ENCODE assay signal across 25 mouse cellular contexts in the genomic region with DNA sequence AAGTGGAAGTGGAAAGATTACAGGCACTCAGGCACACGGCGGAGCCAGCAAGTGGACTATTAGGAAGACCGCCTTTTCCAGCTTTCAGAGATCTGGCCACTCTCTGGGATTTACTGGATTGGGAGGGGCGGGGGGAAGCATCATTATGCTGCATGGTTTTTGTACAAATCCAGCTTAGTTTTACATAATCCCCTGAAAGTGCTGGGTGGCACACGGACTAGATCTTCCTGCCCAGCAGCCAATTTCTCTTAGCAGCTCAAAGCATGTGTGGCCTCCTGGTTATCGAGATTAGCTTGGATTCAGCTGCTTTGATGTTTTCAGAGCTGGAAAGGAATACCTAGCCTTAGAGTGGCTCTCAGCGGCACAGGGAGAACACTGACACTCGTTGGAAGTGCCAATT. TPM values are rescaled to one million over a fixed set of nuclear protein-coding genes. Genes with fewer than 3 reads are reported as not detected.
DNase-seq lines count a peak whose midpoint lies in the region; ATAC-seq and TF ChIP-seq lines count a peak whose summit lies in the region.
"Had no signal": no experiment of that assay in that cellular context is flagged by ENCODE, and none has a peak within 500 bp of the region (broad histone marks: within the 10 kb centered on the region; RNA-seq: fewer than 3 reads in every experiment).

No protein-coding gene starts in this region.

- TF ChIP-seq CTCF in left cerebral cortex, adult 2 months (IDR thresholded peaks at IDR 0.05), result no peak
- TF ChIP-seq CTCF in midbrain, postnatal 0 days (IDR thresholded peaks at IDR 0.05), result no peak

- no peak overlapping the region for H3K27ac ChIP-seq in forebrain, embryonic 11.5 days (ENCODE audit: low read depth, low read length)
- no peak overlapping the region for H3K27ac ChIP-seq in forebrain, embryonic 10.5 days
- H3K27ac ChIP-seq in left cerebral cortex, adult 2 months, result peak overlapping the region; percentile 10; the same call in 1 of the 2 replicates
- H3K27ac ChIP-seq in midbrain, postnatal 0 days (ENCODE audit: low read depth, low read length), result no peak overlapping the region
- H3K27ac ChIP-seq: embryonic facial prominence, embryonic 13.5 days; gastrocnemius, adult 2 months; heart, embryonic 13.5 days; hindbrain, embryonic 12.5 days had no signal

- H3K36me3 ChIP-seq in forebrain, embryonic 11.5 days (ENCODE audit: control insufficient read depth, insufficient read depth, low read length), result no peaks in the 10 kb centered on the region
- no peaks in the 10 kb centered on the region for H3K36me3 ChIP-seq in forebrain, embryonic 10.5 days (replicated peaks)
- H3K36me3 ChIP-seq in midbrain, postnatal 0 days (ENCODE audit: insufficient read depth, low read length), result no peaks in the 10 kb centered on the region
- H3K36me3 ChIP-seq: embryonic facial prominence, embryonic 13.5 days; G1E; hindbrain, embryonic 12.5 days had no signal

- H3K4me1 ChIP-seq in forebrain, embryonic 11.5 days (replicated peaks; ENCODE audit: control insufficient read depth, insufficient read depth, low read length), result no peaks in the 10 kb centered on the region
- peaks cover 9% of the 10 kb centered on the region; the same call in 1 of the 2 replicates for H3K4me1 ChIP-seq in forebrain, embryonic 10.5 days
- H3K4me1 ChIP-seq in midbrain, postnatal 0 days (ENCODE audit: insufficient read depth, low read length), result no peaks in the 10 kb centered on the region
- H3K4me1 ChIP-seq: embryonic facial prominence, embryonic 13.5 days; hindbrain, embryonic 12.5 days had no signal

- H3K27me3 ChIP-seq in forebrain, embryonic 11.5 days (ENCODE audit: control insufficient read depth, insufficient read depth, low read length), result no peaks in the 10 kb centered on the region
- no peaks in the 10 kb centered on the region for H3K27me3 ChIP-seq in forebrain, embryonic 10.5 days (ENCODE audit: poor library complexity, severe bottlenecking)
- H3K27me3 ChIP-seq in midbrain, postnatal 0 days (ENCODE audit: insufficient read depth, low read length), result no peaks in the 10 kb centered on the region
- H3K27me3 ChIP-seq: embryonic facial prominence, embryonic 13.5 days; heart, embryonic 13.5 days; hindbrain, embryonic 12.5 days had no signal

- no peak overlapping the region for H3K9ac ChIP-seq in forebrain, embryonic 11.5 days (ENCODE audit: low read length)
- no peak overlapping the region for H3K9ac ChIP-seq in midbrain, postnatal 0 days (replicated peaks; ENCODE audit: low read length, poor library complexity, severe bottlenecking)
- H3K9ac ChIP-seq: embryonic facial prominence, embryonic 13.5 days; heart, embryonic 13.5 days; hindbrain, embryonic 12.5 days had no signal

- no peak for ATAC-seq in forebrain, embryonic 11.5 days (replicated peaks; ENCODE audit: low FRiP score)
- ATAC-seq in midbrain, postnatal 0 days (ENCODE audit: low FRiP score), result 0 out of 2 replicates have a peak, but pooled peaks have one; percentile 13
- no peak for ATAC-seq in megakaryocyte progenitor cell, adult 5-6 weeks (replicated peaks; ENCODE audit: poor library complexity)
- ATAC-seq: CD4-positive, CD25-positive, alpha-beta regulatory T cell, adult 4 months; forebrain, embryonic 16.5 days; hindbrain, embryonic 16.5 days; inflammation-experienced regulatory T-cells, adult 6 months had no signal

- no peak overlapping the region for H3K4me3 ChIP-seq in forebrain, embryonic 11.5 days (ENCODE audit: low read depth, low read length)
- H3K4me3 ChIP-seq in forebrain, embryonic 10.5 days, result no peak overlapping the region
- no peak overlapping the region for H3K4me3 ChIP-seq in left cerebral cortex, adult 2 months
- H3K4me3 ChIP-seq in midbrain, postnatal 0 days (ENCODE audit: low read depth, low read length), result no peak overlapping the region
- H3K4me3 ChIP-seq: embryonic facial prominence, embryonic 13.5 days; gastrocnemius, adult 2 months; heart, embryonic 13.5 days; hindbrain, embryonic 12.5 days had no signal

- no peak overlapping the region for H3K4me2 ChIP-seq in forebrain, embryonic 11.5 days (ENCODE audit: low read depth, low read length, severe bottlenecking)
- H3K4me2 ChIP-seq in midbrain, postnatal 0 days (ENCODE audit: low read depth, low read length, poor library complexity, severe bottlenecking), result no peak overlapping the region
- H3K4me2 ChIP-seq: embryonic facial prominence, embryonic 13.5 days; heart, embryonic 13.5 days; hindbrain, embryonic 12.5 days had no signal

- WGBS in forebrain, embryonic 11.5 days, result 55% methylated on average over 8 of the region's 8 CpGs
- 57% methylated on average over 8 of the region's 8 CpGs for WGBS in forebrain, embryonic 10.5 days
- 39% methylated on average over 8 of the region's 8 CpGs for WGBS in midbrain, postnatal 0 days

- peak; percentile 44 for DNase-seq in forebrain, embryonic 11.5 days (ENCODE audit: low spot score)
- DNase-seq in forebrain, embryonic 10.5 days (ENCODE audit: extremely low spot score, low spot score), result no peak
- no peak for DNase-seq in left cerebral cortex, adult 2 months (ENCODE audit: extremely low spot score in 1 of 2, low spot score in 2 of 2)
- DNase-seq in left cerebral cortex, postnatal 25 days (ENCODE audit: low spot score in 2 of 2), result no peak
- DNase-seq in brain, adult 2 months (ENCODE audit: low read depth, low spot score), result peak; percentile 33
- no peak for DNase-seq in midbrain, postnatal 0 days (ENCODE audit: low spot score)
- DNase-seq in adrenal gland, postnatal 4 days (ENCODE audit: low spot score in 2 of 2), result no peak
- DNase-seq: adrenal gland, adult 8-10 months; B cell, adult 2 months; cerebellum, adult 18-20 months; cerebellum, adult 9-11 months; cerebellum, postnatal 36 days; gastrocnemius, adult 2 months; heart, postnatal 36 days had no signal

- intact Hi-C loops in left cerebral cortex, adult 2 months (cut with DNase I), result no loop called here
- intact Hi-C loops in left cerebral cortex, postnatal 25 days (cut with DNase I), result no loop called here

- no peaks in the 10 kb centered on the region for H3K9me3 ChIP-seq in forebrain, embryonic 11.5 days (ENCODE audit: control insufficient read depth, low read length)
- no peaks in the 10 kb centered on the region for H3K9me3 ChIP-seq in forebrain, embryonic 10.5 days
- no peaks in the 10 kb centered on the region for H3K9me3 ChIP-seq in midbrain, postnatal 0 days (ENCODE audit: low read length)
- H3K9me3 ChIP-seq: embryonic facial prominence, embryonic 13.5 days; G1E; heart, embryonic 13.5 days; hindbrain, embryonic 12.5 days had no signal

RNA-seq across cellular contexts. Expression of a gene that starts 34.5 kb away (rescaled TPM):
- polyA plus RNA-seq in forebrain, embryonic 11.5 days (2014; fragmentation: Nextera tagmentation; extraction: Ambion mirVana), result 1.6 and 3.2 TPM in 2 replicates
- polyA plus RNA-seq in forebrain, embryonic 10.5 days (2016; fragmentation: Nextera tagmentation; extraction: Ambion mirVana), result 1.5 and 1.9 TPM in 2 replicates
- total RNA-seq in left cerebral cortex, adult 2 months (2021), result not detected
- not detected for total RNA-seq in left cerebral cortex, postnatal 25 days (2021)
- not detected in 2 replicates for total RNA-seq in midbrain, postnatal 0 days (2014; rRNA removed)
- 0.42 TPM in 1 of 2 replicates, not detected in the other for polyA plus RNA-seq in midbrain, postnatal 0 days (2015; fragmentation: Nextera tagmentation; extraction: Ambion mirVana)
- not detected in 2 replicates for total RNA-seq in megakaryocyte progenitor cell, adult 5-6 weeks (2015)
- total RNA-seq in megakaryocyte progenitor cell, adult 5-6 weeks (2017), result not detected in 2 replicates
- not detected for total RNA-seq in adrenal gland, postnatal 4 days (2021)
- total RNA-seq: adrenal gland, adult 8-10 months; adrenal gland, postnatal 36 days; G1E; gastrocnemius, adult 2 months; heart, adult 8-10 months; heart, postnatal 36 days had no signal
- polyA plus RNA-seq: CD4-positive, CD25-positive, alpha-beta regulatory T cell, adult 4 months; G1E; inflammation-experienced regulatory T-cells, adult 6 months had no signal

RNA-seq across cellular contexts. Expression of a gene that starts 36.9 kb away (rescaled TPM):
- 4.5 and 6.6 TPM in 2 replicates for polyA plus RNA-seq in forebrain, embryonic 11.5 days (2014; fragmentation: Nextera tagmentation; extraction: Ambion mirVana)
- 3.4 and 3.6 TPM in 2 replicates for polyA plus RNA-seq in forebrain, embryonic 10.5 days (2016; fragmentation: Nextera tagmentation; extraction: Ambion mirVana)
- total RNA-seq in left cerebral cortex, adult 2 months (2021), result 1 to 10 TPM; 2.5 to 3.6 TPM
- 1 to 10 TPM; 1.9 to 2.5 TPM for total RNA-seq in left cerebral cortex, postnatal 25 days (2021)
- total RNA-seq in midbrain, postnatal 0 days (2014; rRNA removed), result 1.8 and 2.2 TPM in 2 replicates
- polyA plus RNA-seq in midbrain, postnatal 0 days (2015; fragmentation: Nextera tagmentation; extraction: Ambion mirVana), result 0.72 and 0.79 TPM in 2 replicates
- total RNA-seq in megakaryocyte progenitor cell, adult 5-6 weeks (2015), result 4.5 and 4.6 TPM in 2 replicates
- total RNA-seq in megakaryocyte progenitor cell, adult 5-6 weeks (2017), result 1.4 and 2.2 TPM in 2 replicates
- 10 to 100 TPM; 13.2 to 15.8 TPM for total RNA-seq in adrenal gland, postnatal 4 days (2021)
- polyA plus RNA-seq: CD4-positive, CD25-positive, alpha-beta regulatory T cell, adult 4 months; inflammation-experienced regulatory T-cells, adult 6 months had no signal

Comparison
In these comparisons a context has a peak if more than half of its experiments do, and no peak if none do; other contexts are left out.
1. DNase-seq: peak in forebrain, embryonic 11.5 days (single experiment) and brain, adult 2 months (single experiment); none in forebrain, embryonic 10.5 days (single experiment), left cerebral cortex, adult 2 months (0 of 2), left cerebral cortex, postnatal 25 days (0 of 2), midbrain, postnatal 0 days (single experiment) and adrenal gland, postnatal 4 days (0 of 2).